Mouse (Mus musculus) ES-E14 (cell line): ENCODE measurements around the gene Bak1. TPM values are rescaled to one million over a fixed set of nuclear protein-coding genes. Genes with fewer than 3 reads are reported as not detected.

ENCODE experiments used
- DNase-seq: peaks from one replicate; pipeline ENCODE4 v3.0.0-alpha.2; 2013; ENCODE audit warnings: low read depth, low spot score
- H3K27ac ChIP-seq: 2 replicates; pipeline ENCODE4 v1.5.1; 2012; ENCODE audit warnings: low read depth, mild to moderate bottlenecking, low read length, moderate library complexity, mixed read lengths; ENCODE audit not compliant: poor library complexity, insufficient read depth, severe bottlenecking
- H3K36me3 ChIP-seq: 2 replicates; pipeline ENCODE4 v1.6.1; 2012; ENCODE audit warnings: mild to moderate bottlenecking, low read length, moderate library complexity, mixed read lengths; ENCODE audit not compliant: control insufficient read depth, poor library complexity, insufficient read depth, severe bottlenecking
- H3K4me1 ChIP-seq, 2 experiments: fragments of 150-350 bp in 1 of 2; sonication (generic) in 1 of 2; 2 replicates each; pipeline ENCODE4 v1.6.1; 2012; ENCODE audit warnings: low read length in 2 of 2, mild to moderate bottlenecking in 1 of 2, mixed read lengths in 1 of 2; ENCODE audit not compliant: control insufficient read depth in 2 of 2, insufficient read depth in 2 of 2, poor library complexity in 1 of 2
- H3K4me3 ChIP-seq, 2 experiments: fragments of 150-350 bp in 1 of 2; sonication (generic) in 1 of 2; 2 replicates each; pipeline ENCODE4 v1.5.1; 2012; ENCODE audit warnings: low read length in 2 of 2, low read depth in 1 of 2, mild to moderate bottlenecking in 1 of 2, mixed read lengths in 1 of 2; ENCODE audit not compliant: insufficient read depth in 1 of 2, poor library complexity in 1 of 2, severe bottlenecking in 1 of 2
- H3K9ac ChIP-seq: 2 replicates; pipeline ENCODE4 v1.6.1; 2012; ENCODE audit warnings: low read depth, mild to moderate bottlenecking, low read length, mixed read lengths; ENCODE audit not compliant: poor library complexity, insufficient read depth, severe bottlenecking
- H3K9me3 ChIP-seq: fragments of 150-350 bp; sonication (generic); 2 replicates; pipeline ENCODE4 v1.6.1; 2012; ENCODE audit warnings: low read depth, mild to moderate bottlenecking, low read length; ENCODE audit not compliant: control insufficient read depth, insufficient read depth
- CHD2 ChIP-seq: IDR thresholded peaks from 2 replicates; pipeline ENCODE4 v1.6.1; 2014; ENCODE audit warnings: mild to moderate bottlenecking, low read depth, low read length, inconsistent platforms
- HCFC1 ChIP-seq: IDR thresholded peaks from 2 replicates; pipeline ENCODE4 v1.6.1; 2012; ENCODE audit warnings: low read length, inconsistent platforms, borderline replicate concordance; ENCODE audit not compliant: insufficient read depth
- MAFK ChIP-seq: IDR thresholded peaks from 2 replicates; pipeline ENCODE4 v1.6.1; 2014; ENCODE audit warnings: mild to moderate bottlenecking, low read depth, low read length, inconsistent platforms; ENCODE audit not compliant: insufficient read depth
- ZC3H11A ChIP-seq: IDR thresholded peaks from 2 replicates; pipeline ENCODE4 v1.6.1; 2012; ENCODE audit warnings: low read depth, mild to moderate bottlenecking, inconsistent platforms, low read length, borderline replicate concordance
- ZNF384 ChIP-seq: IDR thresholded peaks from 2 replicates; pipeline ENCODE4 v1.6.1; 2012; ENCODE audit warnings: low read depth, low read length, inconsistent platforms
- in situ Hi-C, 2 experiments: fragments of 600-800 bp; cut with MboI; formaldehyde crosslinking; loops; one replicate each; pipeline ENCODE4 v1.15.1; 2025; ENCODE audit warnings: low sequenced_read_pairs in 2 of 2, inconsistent platforms in 1 of 2; ENCODE audit not compliant: unreplicated experiment in 2 of 2
- total RNA-seq: library from RNA; depleted of rRNA; stranded (reverse); fragments of 300-350 nt; gene quantifications from 2 replicates; pipeline ENCODE4 v1.2.3, GENCODE M21; 2012

The Bak1 gene
- total RNA-seq, 1 experiment = 53.2 TPM

DNA sequence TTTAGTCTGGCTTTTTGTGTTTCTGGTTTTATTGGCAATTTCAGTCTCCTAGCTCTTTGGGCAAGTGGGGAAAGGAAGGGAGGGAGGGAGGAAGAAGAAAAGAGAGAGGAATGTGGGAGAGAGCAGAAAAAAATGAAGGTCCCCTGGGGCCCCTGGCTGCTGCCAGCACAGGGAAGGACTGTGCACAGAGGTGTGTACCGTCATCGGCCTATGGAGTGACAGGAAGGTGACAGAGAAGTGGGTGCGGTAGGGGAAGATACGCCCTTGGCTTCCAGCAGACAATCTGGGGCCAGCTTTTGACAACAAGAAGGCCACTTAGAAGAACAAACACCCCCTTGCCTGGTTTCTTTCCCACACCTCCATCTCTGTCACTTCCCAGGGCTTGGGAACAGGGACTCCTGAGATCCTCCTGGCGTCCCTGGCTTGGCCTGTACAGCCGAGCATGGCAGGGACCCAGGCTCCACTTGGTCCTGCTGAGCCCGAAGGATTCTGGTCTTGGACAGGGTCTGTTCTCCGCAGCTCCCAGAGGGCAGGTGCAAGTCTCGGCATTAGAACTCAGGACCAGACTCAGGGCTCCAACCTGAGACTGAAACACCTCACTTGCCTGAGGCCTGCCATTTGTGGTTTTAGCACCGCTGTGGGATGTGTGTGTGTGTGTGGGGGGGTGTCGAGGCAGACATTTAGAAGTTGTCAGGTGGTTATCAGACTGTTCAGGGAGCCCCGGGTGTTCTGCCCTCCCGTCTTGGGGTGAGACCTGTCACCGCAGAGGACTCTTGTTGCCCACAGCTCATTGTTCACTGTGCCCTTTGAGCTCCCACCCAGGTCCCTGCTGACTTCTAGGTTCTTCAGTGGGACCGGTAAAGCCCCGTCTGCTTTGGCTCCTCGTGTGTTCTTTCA is 46.3 kb upstream of the Bak1 start:
- H3K9me3 ChIP-seq = no peaks in the 10 kb centered on the region
- TF ChIP-seq MAFK (no peak), CHD2 (no peak), ZC3H11A (no peak), ZNF384 (no peak), HCFC1 (no peak)
- H3K27ac ChIP-seq = no peak overlapping the region
- DNase-seq = no peak
- H3K9ac ChIP-seq = no peak overlapping the region
- peaks cover 5% of the 10 kb centered on the region; the same call in 1 of the 2 replicates for H3K36me3 ChIP-seq
- no peak overlapping the region for H3K4me3 ChIP-seq
- H3K4me1 ChIP-seq = peaks cover 0 to 20% of the 10 kb centered on the region in 2 experiments; a peak in 2 of 4 replicates
- in situ Hi-C loops = no loop called here

DNA sequence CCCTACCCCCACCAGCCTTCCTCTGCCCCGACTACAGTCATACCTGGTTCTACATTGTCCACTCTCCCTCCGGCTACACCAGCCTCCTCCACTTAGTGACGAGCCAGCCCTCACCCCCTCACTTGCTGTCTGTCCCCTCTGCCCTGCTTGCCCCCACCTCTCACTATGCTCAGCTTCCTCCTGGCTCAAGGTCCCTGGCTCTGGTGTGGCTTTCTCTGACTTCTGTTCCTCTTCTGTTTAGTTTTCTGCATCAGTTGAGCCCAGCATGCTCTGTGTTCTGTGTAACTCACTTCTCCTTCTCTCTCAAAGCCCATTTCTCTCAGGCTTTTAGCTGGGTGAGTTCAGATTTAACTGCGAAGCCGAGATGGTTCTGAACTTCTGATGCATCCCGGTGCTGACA is 45.4 kb upstream of the Bak1 start:
- TF ChIP-seq CHD2 (no peak), ZNF384 (no peak), MAFK (no peak), HCFC1 (no peak), ZC3H11A (no peak)
- no peak overlapping the region for H3K27ac ChIP-seq
- no peak for DNase-seq
- H3K4me1 ChIP-seq = peaks cover 0 to 23% of the 10 kb centered on the region in 2 experiments; a peak in 3 of 4 replicates
- H3K9ac ChIP-seq = no peak overlapping the region
- H3K9me3 ChIP-seq = no peaks in the 10 kb centered on the region
- H3K4me3 ChIP-seq = no peak overlapping the region
- H3K36me3 ChIP-seq = peaks cover 5% of the 10 kb centered on the region; the same call in 1 of the 2 replicates
- in situ Hi-C loops = no loop called here

DNA sequence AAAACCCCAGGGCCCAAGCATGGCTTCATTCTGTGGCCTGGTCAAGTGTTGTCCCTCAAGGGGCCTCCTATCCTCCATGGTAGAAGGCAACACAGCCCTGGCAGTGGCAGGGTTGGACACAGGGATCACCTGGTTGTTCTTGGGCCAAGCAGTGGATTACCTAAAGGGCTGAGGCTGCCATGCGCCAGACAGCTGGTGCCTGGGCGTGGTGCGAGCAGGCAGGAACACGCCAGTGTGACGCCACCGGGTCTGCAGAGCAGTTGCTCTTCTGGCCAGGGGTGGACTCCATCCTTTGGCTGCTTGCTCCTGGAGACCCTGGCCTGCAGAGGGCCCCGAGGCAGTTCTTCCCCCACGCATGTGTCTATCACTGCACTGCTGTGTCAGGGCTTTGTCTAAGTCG is 45.0 kb upstream of the Bak1 start:
- in situ Hi-C loops = no loop called here
- no peak overlapping the region for H3K27ac ChIP-seq
- no peak for TF ChIP-seq HCFC1
- TF ChIP-seq MAFK = no peak
- no peak for TF ChIP-seq CHD2
- TF ChIP-seq ZNF384 = no peak
- TF ChIP-seq ZC3H11A = no peak

DNA sequence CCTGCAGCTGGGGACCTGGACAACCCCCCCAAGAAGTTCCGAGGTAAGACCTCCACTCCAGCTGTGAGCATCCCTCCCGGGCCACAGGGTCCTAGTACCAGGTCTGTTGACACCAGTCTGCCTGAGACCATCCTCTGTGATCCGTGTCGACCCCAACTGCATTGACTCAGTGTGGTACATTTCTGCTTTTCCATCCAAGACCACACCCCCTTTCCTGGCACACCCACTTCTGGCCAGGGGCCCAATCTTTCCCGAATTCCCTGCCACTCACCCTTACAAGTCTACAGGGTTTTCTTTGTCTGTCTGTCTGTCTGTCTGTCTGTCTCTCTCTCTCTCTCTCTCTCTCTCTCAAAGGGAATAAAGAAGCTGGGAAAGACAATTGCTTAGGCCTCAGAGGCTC is 44.3 kb upstream of the Bak1 start:
- no peak for DNase-seq
- in situ Hi-C loops = no loop called here
- TF ChIP-seq HCFC1 = no peak
- no peak for TF ChIP-seq ZC3H11A
- TF ChIP-seq MAFK = no peak
- no peak for TF ChIP-seq ZNF384
- TF ChIP-seq CHD2 = no peak
- H3K36me3 ChIP-seq = peaks cover 5% of the 10 kb centered on the region; the same call in 1 of the 2 replicates
- no peaks in the 10 kb centered on the region for H3K9me3 ChIP-seq
- peaks cover 1 to 20% of the 10 kb centered on the region in 2 experiments; a peak in 2 of 4 replicates for H3K4me1 ChIP-seq
- no peak overlapping the region for H3K27ac ChIP-seq
- no peak overlapping the region for H3K9ac ChIP-seq
- no peak overlapping the region for H3K4me3 ChIP-seq

More for the DNA sequence above, 45.0 kb upstream of the Bak1 start:
- H3K9ac ChIP-seq = no peak overlapping the region
- no peak for DNase-seq
- peaks cover 0 to 23% of the 10 kb centered on the region in 2 experiments; a peak in 3 of 4 replicates for H3K4me1 ChIP-seq
- H3K9me3 ChIP-seq = no peaks in the 10 kb centered on the region
- peaks cover 5% of the 10 kb centered on the region; the same call in 1 of the 2 replicates for H3K36me3 ChIP-seq
- H3K4me3 ChIP-seq = no peak overlapping the region

DNA sequence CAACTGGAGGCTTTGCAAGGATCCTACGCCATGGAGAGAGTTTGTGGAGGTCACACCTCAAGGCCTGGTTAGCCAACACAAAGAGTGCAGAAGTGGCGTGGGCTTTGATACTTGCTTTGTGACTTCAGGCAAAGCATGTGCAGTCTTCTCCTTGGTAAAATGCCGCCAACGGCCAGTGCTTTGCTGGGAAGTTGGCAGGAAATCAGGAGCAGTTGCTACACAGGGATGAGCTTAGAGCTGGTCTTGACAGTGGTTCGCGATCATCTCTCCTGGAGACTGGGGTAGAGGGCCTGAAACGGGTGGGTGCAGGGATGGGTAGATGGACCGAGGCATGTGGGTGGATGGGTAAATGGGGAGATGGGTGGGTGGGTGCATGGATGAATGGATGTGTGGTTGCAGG is 43.6 kb upstream of the Bak1 start:
- Histone ChIP-seq H3K27ac (no peak overlapping the region), H3K9me3 (no peaks in the 10 kb centered on the region), H3K9ac (no peak overlapping the region), H3K4me1 (peaks cover 1 to 20% of the 10 kb centered on the region in 2 experiments; a peak in 2 of 4 replicates), H3K36me3 (peaks cover 5% of the 10 kb centered on the region; the same call in 1 of the 2 replicates), H3K4me3 (no peak overlapping the region)
- TF ChIP-seq CHD2 (no peak), MAFK (no peak), ZNF384 (no peak), HCFC1 (no peak), ZC3H11A (no peak)
- in situ Hi-C loops = no loop called here
- no peak for DNase-seq
